Mouse (Mus musculus): ENCODE data around the gene Ccnjl. TPM values are rescaled to one million over a fixed set of nuclear protein-coding genes. Genes with fewer than 3 reads are reported as not detected.

Ccnjl gene
- polyA plus RNA-seq, 1 experiment from 2014 or later: 34.2 TPM

- ATAC-seq (ENCODE audit: insufficient number of reproducible peaks, low FRiP score, low TSS enrichment, low read depth): no peak
- 30% methylated on average over 18 of the region's 18 CpGs for WGBS
- Histone ChIP-seq H3K9ac (ENCODE audit: low read length) (no peak overlapping the region), H3K4me2 (ENCODE audit: low read depth, severe bottlenecking) (peak overlapping the region; percentile 36), H3K27ac (replicated peaks; ENCODE audit: low read depth, low read length) (no peak overlapping the region), H3K27me3 (ENCODE audit: control insufficient read depth, insufficient read depth, low read length) (no peaks in the 10 kb centered on the region), H3K4me1 (ENCODE audit: control insufficient read depth, insufficient read depth, low read length) (peaks cover 11% of the 10 kb centered on the region), H3K9me3 (ENCODE audit: control insufficient read depth, low read length) (no peaks in the 10 kb centered on the region), H3K4me3 (ENCODE audit: low read depth, low read length) (no peak overlapping the region), H3K36me3 (ENCODE audit: control insufficient read depth, insufficient read depth, low read length) (no peaks in the 10 kb centered on the region)
- no peak for DNase-seq (ENCODE audit: low spot score)
Observed at GRCm38 (mm10) chr11:43626927-43627645, 98.5 kb downstream of the Ccnjl start.

DNA sequence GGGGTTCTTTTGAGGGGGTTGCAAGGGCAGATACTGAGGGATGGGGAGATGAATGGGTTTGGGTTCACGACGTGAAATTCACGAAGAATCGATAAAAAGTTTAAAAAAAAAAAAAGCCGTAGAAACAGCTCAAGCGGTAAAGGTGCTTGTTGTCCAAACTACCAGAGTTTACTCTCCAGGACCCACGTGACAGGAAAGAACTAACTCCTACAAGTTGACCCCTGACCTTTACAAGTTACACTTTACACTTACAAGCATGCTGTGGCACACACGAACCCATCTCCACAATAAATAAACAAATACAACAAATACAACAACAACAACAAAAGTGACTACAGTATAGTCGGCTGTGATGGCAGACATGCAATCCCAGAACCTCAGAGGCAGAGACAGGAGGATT lies 103.1 kb downstream of the Ccnjl start:
- Histone ChIP-seq H3K27me3 (ENCODE audit: control insufficient read depth, insufficient read depth, low read length) (no peaks in the 10 kb centered on the region), H3K4me2 (ENCODE audit: low read depth, severe bottlenecking) (no peak overlapping the region), H3K4me1 (ENCODE audit: control insufficient read depth, insufficient read depth, low read length) (peaks cover 7% of the 10 kb centered on the region), H3K27ac (replicated peaks; ENCODE audit: low read depth, low read length) (no peak overlapping the region), H3K9me3 (ENCODE audit: control insufficient read depth, low read length) (no peaks in the 10 kb centered on the region), H3K36me3 (ENCODE audit: control insufficient read depth, insufficient read depth, low read length) (no peaks in the 10 kb centered on the region), H3K4me3 (ENCODE audit: low read depth, low read length) (no peak overlapping the region), H3K9ac (ENCODE audit: low read length) (no peak overlapping the region)
- DNase-seq (ENCODE audit: low spot score): no peak
- 82% methylated on average over 9 of the region's 9 CpGs for WGBS
- no peak for ATAC-seq (ENCODE audit: insufficient number of reproducible peaks, low FRiP score, low TSS enrichment, low read depth)

- Histone ChIP-seq H3K27ac (replicated peaks; ENCODE audit: low read depth, low read length) (no peak overlapping the region), H3K27me3 (ENCODE audit: control insufficient read depth, insufficient read depth, low read length) (no peaks in the 10 kb centered on the region), H3K9ac (ENCODE audit: low read length) (no peak overlapping the region), H3K4me2 (ENCODE audit: low read depth, severe bottlenecking) (no peak overlapping the region), H3K4me3 (ENCODE audit: low read depth, low read length) (no peak overlapping the region), H3K4me1 (ENCODE audit: control insufficient read depth, insufficient read depth, low read length) (peaks cover 4% of the 10 kb centered on the region; the same call in 1 of the 2 replicates), H3K9me3 (ENCODE audit: control insufficient read depth, low read length) (no peaks in the 10 kb centered on the region), H3K36me3 (ENCODE audit: control insufficient read depth, insufficient read depth, low read length) (no peaks in the 10 kb centered on the region)
- 47% methylated on average over 4 of the region's 4 CpGs for WGBS
- DNase-seq (ENCODE audit: low spot score): no peak
- ATAC-seq (ENCODE audit: insufficient number of reproducible peaks, low FRiP score, low TSS enrichment, low read depth): no peak
Observed at GRCm38 (mm10) chr11:43632566-43632965, 104.0 kb downstream of the Ccnjl start.

- Histone ChIP-seq H3K27me3 (ENCODE audit: control insufficient read depth, insufficient read depth, low read length) (no peaks in the 10 kb centered on the region), H3K36me3 (ENCODE audit: control insufficient read depth, insufficient read depth, low read length) (no peaks in the 10 kb centered on the region), H3K27ac (replicated peaks; ENCODE audit: low read depth, low read length) (no peak overlapping the region), H3K4me3 (ENCODE audit: low read depth, low read length) (no peak overlapping the region), H3K9ac (ENCODE audit: low read length) (no peak overlapping the region), H3K4me2 (ENCODE audit: low read depth, severe bottlenecking) (no peak overlapping the region), H3K4me1 (ENCODE audit: control insufficient read depth, insufficient read depth, low read length) (peaks cover 4% of the 10 kb centered on the region; the same call in 1 of the 2 replicates), H3K9me3 (ENCODE audit: control insufficient read depth, low read length) (no peaks in the 10 kb centered on the region)
- DNase-seq (ENCODE audit: low spot score): no peak
- peak; percentile 6; the same call in 1 of the 2 replicates for ATAC-seq (ENCODE audit: insufficient number of reproducible peaks, low FRiP score, low TSS enrichment, low read depth)
- 80% methylated on average over 6 of the region's 6 CpGs for WGBS
Observed at GRCm38 (mm10) chr11:43633165-43633564, 104.6 kb downstream of the Ccnjl start.

DNA sequence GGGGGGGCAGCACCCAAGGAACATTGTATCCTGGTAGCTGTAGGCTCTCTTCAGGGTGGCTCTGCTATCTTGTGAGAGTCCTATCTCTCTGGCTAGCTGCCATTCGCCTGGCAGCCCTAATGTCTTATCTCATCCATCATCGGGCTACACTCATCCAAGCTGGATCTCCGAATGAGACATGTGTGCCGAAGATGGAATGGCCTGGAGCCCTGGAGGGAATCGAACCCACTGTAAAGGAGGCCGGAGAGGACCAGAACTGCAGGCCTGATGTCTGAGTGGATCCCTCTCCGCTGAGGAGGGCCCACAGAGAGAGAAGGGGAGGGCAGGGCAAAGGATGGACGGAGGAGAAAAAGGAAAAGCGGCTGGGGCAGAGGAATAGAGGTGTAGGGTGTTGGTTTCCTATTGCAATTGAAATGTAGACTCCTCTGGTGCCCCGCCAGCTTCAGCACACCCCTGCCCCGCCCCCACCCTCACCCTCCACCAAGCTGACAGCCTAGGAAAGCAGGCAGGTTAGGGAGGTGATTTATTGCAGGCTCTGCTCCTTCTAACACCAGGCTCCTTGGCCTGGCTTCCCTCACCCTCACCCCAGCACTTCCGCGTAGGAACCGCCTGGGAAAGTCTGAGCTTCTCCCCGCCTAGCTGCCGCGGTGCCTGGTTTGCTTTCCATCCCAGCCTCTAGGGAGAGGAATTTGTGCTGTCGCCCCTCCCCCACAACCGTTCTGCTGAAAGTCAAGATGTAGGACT lies 105.2 kb downstream of the Ccnjl start:
- peak; percentile 92 for ATAC-seq (ENCODE audit: insufficient number of reproducible peaks, low FRiP score, low TSS enrichment, low read depth)
- H3K4me1 ChIP-seq (ENCODE audit: control insufficient read depth, insufficient read depth, low read length): peaks cover 4% of the 10 kb centered on the region; the same call in 1 of the 2 replicates
- no peak overlapping the region for H3K4me2 ChIP-seq (ENCODE audit: low read depth, severe bottlenecking)
- no peaks in the 10 kb centered on the region for H3K27me3 ChIP-seq (ENCODE audit: control insufficient read depth, insufficient read depth, low read length)
- H3K36me3 ChIP-seq (ENCODE audit: control insufficient read depth, insufficient read depth, low read length): no peaks in the 10 kb centered on the region
- DNase-seq (ENCODE audit: low spot score): peak; percentile 88
- 11% methylated on average over 19 of the region's 19 CpGs for WGBS
- H3K9me3 ChIP-seq (ENCODE audit: control insufficient read depth, low read length): no peaks in the 10 kb centered on the region
- H3K4me3 ChIP-seq (ENCODE audit: low read depth, low read length): no peak overlapping the region
- H3K9ac ChIP-seq (ENCODE audit: low read length): no peak overlapping the region
- H3K27ac ChIP-seq (replicated peaks; ENCODE audit: low read depth, low read length): peak overlapping the region; percentile 63

Other genes starting within 250 kb of the Ccnjl start
- 94.3 and 100 TPM in 2 replicates for gene Pttg1, start 102.5 kb upstream of the Ccnjl start, polyA plus RNA-seq (2014; fragmentation: Nextera tagmentation; extraction: Ambion mirVana)
- gene Slu7, start 95.0 kb upstream of the Ccnjl start, polyA plus RNA-seq (2014; fragmentation: Nextera tagmentation; extraction: Ambion mirVana): 56.8 and 57.4 TPM in 2 replicates
- gene C1qtnf2, start 54.5 kb upstream of the Ccnjl start, polyA plus RNA-seq (2014; fragmentation: Nextera tagmentation; extraction: Ambion mirVana): 0.38 and 0.93 TPM in 2 replicates
- gene 4933415A04Rik, start 58.3 kb downstream of the Ccnjl start, polyA plus RNA-seq (2014; fragmentation: Nextera tagmentation; extraction: Ambion mirVana): 7.7 and 9.2 TPM in 2 replicates
- not detected in 2 replicates for gene Fabp6, start 72.8 kb downstream of the Ccnjl start, polyA plus RNA-seq (2014; fragmentation: Nextera tagmentation; extraction: Ambion mirVana)
- gene Pwwp2a, start 153.2 kb downstream of the Ccnjl start, polyA plus RNA-seq (2014; fragmentation: Nextera tagmentation; extraction: Ambion mirVana): 41.2 and 43.8 TPM in 2 replicates
- 78.4 and 83.4 TPM in 2 replicates for gene Ttc1, start 219.2 kb downstream of the Ccnjl start, polyA plus RNA-seq (2014; fragmentation: Nextera tagmentation; extraction: Ambion mirVana)

Measured in limb, embryonic 11.5 days (tissue).